26 mouse cellular contexts compared by ENCODE assay signal in genomic region chr2:24942092-24942491, GRCm38 (mm10).
"Had no signal": no experiment of that assay in that cellular context is flagged by ENCODE, and none has a peak within 500 bp of the region (broad histone marks: within the 10 kb centered on the region; RNA-seq: fewer than 3 reads in every experiment).

No protein-coding gene starts in this region.

- H3K4me2 ChIP-seq: embryonic facial prominence, embryonic 12.5 days; embryonic facial prominence, embryonic 13.5 days; embryonic facial prominence, embryonic 15.5 days; forebrain, embryonic 12.5 days; forebrain, embryonic 13.5 days; forebrain, embryonic 15.5 days had no signal

- H3K9me3 ChIP-seq: embryonic facial prominence, embryonic 10.5 days; embryonic facial prominence, embryonic 12.5 days; embryonic facial prominence, embryonic 13.5 days; embryonic facial prominence, embryonic 15.5 days; forebrain, embryonic 10.5 days; forebrain, embryonic 12.5 days; forebrain, embryonic 13.5 days; forebrain, embryonic 15.5 days had no signal

- ATAC-seq: forebrain, embryonic 13.5 days; forebrain, embryonic 14.5 days; forebrain, embryonic 15.5 days; forebrain, embryonic 16.5 days; forebrain, postnatal 0 days had no signal

- DNase-seq: cerebellum, adult 9-10 months; cerebellum, adult 9-11 months; cerebellum, postnatal 10 days; cerebellum, postnatal 14 days; cerebellum, postnatal 25 days; cerebellum, postnatal 36 days; embryo, embryonic 11 days; forebrain, postnatal 0 days; gastrocnemius, adult 2 months; gastrocnemius, postnatal 10 days; gastrocnemius, postnatal 14 days; gastrocnemius, postnatal 25 days; gastrocnemius, postnatal 36 days; heart, adult 18-20 months; heart, adult 2 months had no signal

- H3K27me3 ChIP-seq: embryonic facial prominence, embryonic 12.5 days; embryonic facial prominence, embryonic 13.5 days; embryonic facial prominence, embryonic 15.5 days; forebrain, embryonic 12.5 days; forebrain, embryonic 15.5 days had no signal

- H3K4me1 ChIP-seq: embryonic facial prominence, embryonic 10.5 days; embryonic facial prominence, embryonic 12.5 days; embryonic facial prominence, embryonic 13.5 days; embryonic facial prominence, embryonic 15.5 days; forebrain, embryonic 10.5 days; forebrain, embryonic 12.5 days; forebrain, embryonic 13.5 days; forebrain, embryonic 15.5 days had no signal

- H3K27ac ChIP-seq: embryonic facial prominence, embryonic 10.5 days; embryonic facial prominence, embryonic 12.5 days; embryonic facial prominence, embryonic 13.5 days; embryonic facial prominence, embryonic 15.5 days; forebrain, embryonic 10.5 days; forebrain, embryonic 12.5 days; forebrain, embryonic 13.5 days; forebrain, embryonic 15.5 days; gastrocnemius, adult 2 months; heart, adult 2 months had no signal

- H3K9ac ChIP-seq: embryonic facial prominence, embryonic 12.5 days; embryonic facial prominence, embryonic 13.5 days; embryonic facial prominence, embryonic 15.5 days; forebrain, embryonic 12.5 days; forebrain, embryonic 13.5 days; forebrain, embryonic 15.5 days; forebrain, postnatal 0 days had no signal

- H3K4me3 ChIP-seq: embryonic facial prominence, embryonic 10.5 days; embryonic facial prominence, embryonic 12.5 days; embryonic facial prominence, embryonic 13.5 days; embryonic facial prominence, embryonic 15.5 days; erythroblast, embryonic 14.5 days; forebrain, embryonic 10.5 days; forebrain, embryonic 12.5 days; forebrain, embryonic 13.5 days; forebrain, embryonic 15.5 days; gastrocnemius, adult 2 months; heart, adult 2 months had no signal

- H3K36me3 ChIP-seq: embryonic facial prominence, embryonic 10.5 days; embryonic facial prominence, embryonic 12.5 days; embryonic facial prominence, embryonic 13.5 days; embryonic facial prominence, embryonic 15.5 days; forebrain, embryonic 10.5 days; forebrain, embryonic 12.5 days; forebrain, embryonic 15.5 days had no signal
